Mouse (Mus musculus): ENCODE data around the gene Myocd. TPM values are rescaled to one million over a fixed set of nuclear protein-coding genes. Genes with fewer than 3 reads are reported as not detected.

Myocd gene
- 0.34 TPM for polyA plus RNA-seq (2014; fragmentation: Illumina TruSeq; extraction: RNeasy Lipid Tissue Mini Kit (QIAGEN cat#74804); ENCODE audit: low read depth, low replicate concordance)

DNA sequence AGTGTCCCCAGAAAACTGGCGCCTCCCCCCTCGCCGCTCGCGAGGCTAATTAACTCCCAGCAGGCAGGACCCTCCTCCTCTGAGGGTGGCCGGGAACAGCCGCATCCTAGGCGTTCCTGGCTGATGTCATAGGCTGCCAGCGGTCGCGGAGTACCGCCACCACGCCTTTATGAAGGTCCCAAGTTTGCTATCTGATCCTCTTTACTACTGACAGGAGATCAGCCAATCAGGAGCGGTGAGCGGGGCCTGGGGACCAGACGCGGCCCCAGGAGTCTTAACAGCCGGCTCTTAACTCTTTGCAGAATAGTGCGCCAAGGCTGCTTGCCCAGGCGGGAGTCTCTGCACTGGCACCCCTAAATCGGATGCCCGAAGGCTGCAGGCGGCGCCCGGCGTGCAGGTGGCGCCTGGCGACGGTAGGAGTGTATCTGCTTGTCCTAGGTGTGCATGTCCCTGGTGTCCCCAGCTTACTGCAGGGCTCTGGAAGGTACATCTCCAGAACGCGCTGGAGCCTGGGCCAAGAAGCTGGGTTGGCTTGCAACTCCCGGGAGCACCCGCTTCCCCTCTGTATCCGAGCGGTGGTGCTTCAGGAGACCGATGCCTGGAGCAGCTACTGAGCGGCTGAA lies at the start of gene Myocd:
Gene Myocd, minus strand, starts transcription at position 139 of the 623 bp plus-strand sequence.

DNA sequence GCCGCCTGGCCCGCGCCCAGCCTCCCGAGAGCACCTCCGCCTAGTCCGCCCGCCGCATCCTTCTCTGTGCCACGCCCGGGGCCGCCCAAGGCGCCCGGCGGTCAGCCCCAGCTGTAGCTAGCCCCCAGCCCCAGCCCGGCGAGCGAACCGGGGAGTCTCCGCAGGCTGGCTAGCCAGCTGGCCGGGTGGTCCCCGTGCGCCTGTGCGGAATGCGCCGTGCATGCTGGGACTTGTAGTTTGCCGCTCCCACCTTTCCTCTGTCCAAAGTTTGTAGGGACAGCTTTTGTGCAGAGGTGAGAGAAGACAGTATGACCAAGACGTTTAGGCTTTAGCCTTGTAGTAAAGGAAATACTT lies 107.0 kb downstream of the Myocd start, which contains the start of gene Arhgap44:
Gene Arhgap44, minus strand, starts transcription at position 195 of the 354 bp plus-strand sequence.

DNA sequence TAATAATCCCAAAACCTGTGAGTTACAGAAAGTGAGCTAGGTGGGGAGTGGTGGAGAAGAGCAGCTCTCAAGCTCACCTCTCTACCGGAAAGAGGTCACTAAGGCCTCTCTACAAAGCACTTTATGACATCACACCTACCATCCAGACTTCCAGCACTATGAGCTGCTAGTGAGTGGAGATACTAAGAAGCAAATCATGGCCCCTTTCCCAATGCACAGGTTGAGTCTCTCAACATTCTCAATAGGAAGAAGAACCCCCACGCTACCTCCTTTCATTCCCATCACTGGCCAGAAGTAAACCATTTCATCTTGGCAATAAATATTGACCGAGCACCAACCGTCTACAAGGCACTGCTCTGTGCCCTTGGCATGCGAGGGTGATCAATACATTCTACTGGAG lies 110.0 kb downstream of the Myocd start, which contains the start of gene 1700086D15Rik:
Gene 1700086D15Rik, minus strand, starts transcription at position 101 of the 400 bp plus-strand sequence.

Other genes with a start within 250 kb of the Myocd start
- gene 1700086D15Rik, start 110.1 kb downstream of the Myocd start, polyA plus RNA-seq (2014; fragmentation: Illumina TruSeq; extraction: RNeasy Lipid Tissue Mini Kit (QIAGEN cat#74804); ENCODE audit: low read depth, low replicate concordance): 6.2 TPM
- gene Arhgap44, start 107.0 kb downstream of the Myocd start, polyA plus RNA-seq (2014; fragmentation: Illumina TruSeq; extraction: RNeasy Lipid Tissue Mini Kit (QIAGEN cat#74804); ENCODE audit: low read depth, low replicate concordance): 2.4 TPM

Data from testis, adult 10 weeks (tissue).